Mouse (Mus musculus): ENCODE results near the gene Hsf5.

- TF ChIP-seq EP300 (IDR thresholded peaks at IDR 0.05), result no peak
- no peak for TF ChIP-seq CTCF (IDR thresholded peaks at IDR 0.05)
These were observed 42.3 kb downstream of the Hsf5 start for GRCm38 (mm10) chr11:87659216-87659615.
